Mouse (Mus musculus) liver, embryonic 13.5 days (tissue): ENCODE measurements around the gene Gabrb3. TPM values are rescaled to one million over a fixed set of nuclear protein-coding genes. Genes with fewer than 3 reads are reported as not detected.

ENCODE experiments used
- ATAC-seq: fragments of 200-750 bp; cut with Nextera tagmentation; 2 replicates; pipeline ENCODE4 v1.8.0; 2017; ENCODE audit warnings: low read depth, mild to moderate bottlenecking, moderate number of reproducible peaks, moderate library complexity
- DNase-seq: peaks from one replicate; pipeline ENCODE4 v3.0.0; 2022
- H3K27ac ChIP-seq: fragments of 300-500 bp; sonication (generic); 2 replicates; pipeline ENCODE4 v1.5.1; 2015; ENCODE audit warnings: moderate library complexity, mild to moderate bottlenecking, inconsistent platforms
- H3K27me3 ChIP-seq: fragments of 300-500 bp; sonication (generic); 2 replicates; pipeline ENCODE4 v1.6.1; 2015; ENCODE audit warnings: mild to moderate bottlenecking, inconsistent platforms
- H3K36me3 ChIP-seq: fragments of 300-500 bp; sonication (generic); 2 replicates; pipeline ENCODE4 v1.6.1; 2015; ENCODE audit warnings: mild to moderate bottlenecking, inconsistent platforms
- H3K4me1 ChIP-seq: fragments of 300-500 bp; sonication (generic); replicated peaks from 2 replicates; pipeline ENCODE4 v1.6.1; 2015; ENCODE audit warnings: inconsistent platforms
- H3K4me2 ChIP-seq: fragments of 300-500 bp; sonication (generic); 2 replicates; pipeline ENCODE4 v1.6.1; 2015; ENCODE audit warnings: inconsistent platforms, mild to moderate bottlenecking, moderate library complexity
- H3K4me3 ChIP-seq: fragments of 300-500 bp; sonication (generic); replicated peaks from 2 replicates; pipeline ENCODE4 v1.5.1; 2015; ENCODE audit warnings: mild to moderate bottlenecking, inconsistent platforms
- H3K9ac ChIP-seq: fragments of 300-500 bp; sonication (generic); 2 replicates; pipeline ENCODE4 v1.6.1; 2015; ENCODE audit warnings: mild to moderate bottlenecking, inconsistent platforms
- H3K9me3 ChIP-seq: fragments of 300-500 bp; sonication (generic); replicated peaks from 2 replicates; pipeline ENCODE4 v1.6.1; 2016; ENCODE audit warnings: inconsistent platforms
- whole genome bisulfite sequencing: fragments of 180-500 bp; shearing (Covaris S2); methylation state at CpG from one replicate; pipeline ENCODE4 v1.1.7; 2015; ENCODE audit not compliant: insufficient replicate concordance; 5-methylcytosine and 5-hydroxymethylcytosine counted together
- polyA plus RNA-seq: library from polyadenylated mRNA; unstranded; fragments of >200 nt; fragmentation: Nextera tagmentation; extraction: Ambion mirVana; gene quantifications from 2 replicates; pipeline ENCODE4 v1.2.1, GENCODE M21; 2015

Gene Gabrb3
- polyA plus RNA-seq, result 0.03 TPM in 2 replicates

- no peak within 1 kb of the TSS for H3K4me2 ChIP-seq
- no peak for ATAC-seq
- no peaks in the 10 kb centered on the region for H3K9me3 ChIP-seq
- H3K36me3 ChIP-seq, result no peaks in the 10 kb centered on the region
- H3K4me1 ChIP-seq, result no peaks in the 10 kb centered on the region
- 65% methylated on average over 2 of the region's 2 CpGs for WGBS
- H3K27ac ChIP-seq, result no peak within 1 kb of the TSS
- H3K27me3 ChIP-seq, result no peaks in the 10 kb centered on the region
- H3K4me3 ChIP-seq, result no peak within 1 kb of the TSS
- H3K9ac ChIP-seq, result no peak within 1 kb of the TSS
- DNase-seq, result no peak
Observed at GRCm38 (mm10) chr7:57419392-57419791, at the start of gene Gabrb3. Gene Gabrb3 (plus strand): TSS chr7:57419692.

DNA sequence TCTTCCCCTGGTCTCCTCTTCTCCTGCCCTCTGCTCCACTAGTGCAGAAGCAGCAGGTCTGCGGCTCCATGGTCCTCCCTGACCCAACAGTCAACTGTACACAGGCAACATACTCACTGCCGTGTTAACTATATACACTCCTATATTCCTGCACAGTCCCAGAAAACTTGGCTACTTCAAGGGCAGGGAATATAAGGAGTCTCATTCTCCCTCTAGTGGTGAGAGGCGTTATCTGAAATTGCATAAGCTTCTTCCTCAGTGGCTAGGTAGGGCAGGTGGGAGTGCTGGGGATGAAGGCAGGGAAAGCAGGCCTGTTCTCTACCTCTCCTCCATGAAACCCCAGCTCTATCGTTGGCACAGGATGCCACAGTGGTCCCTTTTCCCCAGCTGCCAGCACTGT, 35.4 kb upstream of the Gabrb3 start:
- Histone ChIP-seq H3K27me3 (peaks cover 28% of the 10 kb centered on the region), H3K9me3 (no peaks in the 10 kb centered on the region), H3K4me3 (no peak overlapping the region), H3K4me1 (no peaks in the 10 kb centered on the region), H3K36me3 (no peaks in the 10 kb centered on the region), H3K4me2 (no peak overlapping the region), H3K9ac (no peak overlapping the region), H3K27ac (no peak overlapping the region)
- no peak for DNase-seq
- 31% methylated on average over 4 of the region's 4 CpGs for WGBS
- no peak for ATAC-seq

GRCm38 (mm10) chr7:57386517-57387340, 32.8 kb upstream of the Gabrb3 start, which contains the start of gene Gabrg3:
Gene Gabrg3 (minus strand): TSS chr7:57387188.
- 2% methylated on average over 65 of the region's 71 CpGs for WGBS
- no peak for DNase-seq
- ATAC-seq, result no peak
- Histone ChIP-seq H3K27ac (no peak within 1 kb of the TSS), H3K4me1 (no peaks in the 10 kb centered on the region), H3K4me3 (peak within 1 kb of the TSS; percentile 35), H3K36me3 (no peaks in the 10 kb centered on the region), H3K9ac (no peak within 1 kb of the TSS), H3K27me3 (peaks cover 28% of the 10 kb centered on the region), H3K4me2 (peak within 1 kb of the TSS; percentile 51), H3K9me3 (no peaks in the 10 kb centered on the region)

- Histone ChIP-seq H3K4me2 (peak overlapping the region; percentile 51), H3K27ac (no peak overlapping the region), H3K36me3 (no peaks in the 10 kb centered on the region), H3K4me1 (no peaks in the 10 kb centered on the region), H3K9ac (no peak overlapping the region), H3K27me3 (peaks cover 28% of the 10 kb centered on the region), H3K9me3 (no peaks in the 10 kb centered on the region), H3K4me3 (peak overlapping the region; percentile 35; the same call in 1 of the 2 replicates)
- 22% methylated on average over 6 of the region's 6 CpGs for WGBS
- DNase-seq (no peak), ATAC-seq (no peak)
Observed at GRCm38 (mm10) chr7:57387341-57387654, 32.2 kb upstream of the Gabrb3 start.

- H3K9me3 ChIP-seq, result no peaks in the 10 kb centered on the region
- no peak for DNase-seq
- no peak overlapping the region for H3K9ac ChIP-seq
- H3K27me3 ChIP-seq, result peaks cover 28% of the 10 kb centered on the region
- no peak overlapping the region for H3K4me3 ChIP-seq
- no peaks in the 10 kb centered on the region for H3K36me3 ChIP-seq
- H3K27ac ChIP-seq, result no peak overlapping the region
- 25% methylated on average over 4 of the region's 4 CpGs for WGBS
- H3K4me2 ChIP-seq, result no peak overlapping the region
- no peaks in the 10 kb centered on the region for H3K4me1 ChIP-seq
- ATAC-seq, result no peak
Observed at GRCm38 (mm10) chr7:57390046-57390445, 29.4 kb upstream of the Gabrb3 start.

DNA sequence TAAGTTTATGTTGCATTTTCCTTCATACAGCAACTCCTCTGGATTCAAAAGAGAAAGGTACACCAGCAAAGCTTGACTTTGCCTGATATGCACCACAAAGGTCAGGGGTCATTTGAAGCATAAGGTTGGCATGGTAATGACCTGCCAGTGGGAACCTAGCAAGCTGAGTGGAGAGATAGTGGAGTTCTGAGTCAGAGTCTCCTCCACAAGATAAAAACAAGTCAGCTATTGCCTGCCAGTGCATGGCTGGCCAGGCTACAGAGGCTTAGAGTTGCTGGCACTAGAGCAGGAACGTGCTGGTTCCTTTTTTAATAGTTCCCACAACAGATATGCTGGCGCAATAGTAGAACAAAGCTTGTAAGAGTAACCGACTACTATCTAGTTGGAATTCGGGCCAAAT, 25.9 kb upstream of the Gabrb3 start:
- H3K27ac ChIP-seq, result no peak overlapping the region
- ATAC-seq (no peak), DNase-seq (no peak)

DNA sequence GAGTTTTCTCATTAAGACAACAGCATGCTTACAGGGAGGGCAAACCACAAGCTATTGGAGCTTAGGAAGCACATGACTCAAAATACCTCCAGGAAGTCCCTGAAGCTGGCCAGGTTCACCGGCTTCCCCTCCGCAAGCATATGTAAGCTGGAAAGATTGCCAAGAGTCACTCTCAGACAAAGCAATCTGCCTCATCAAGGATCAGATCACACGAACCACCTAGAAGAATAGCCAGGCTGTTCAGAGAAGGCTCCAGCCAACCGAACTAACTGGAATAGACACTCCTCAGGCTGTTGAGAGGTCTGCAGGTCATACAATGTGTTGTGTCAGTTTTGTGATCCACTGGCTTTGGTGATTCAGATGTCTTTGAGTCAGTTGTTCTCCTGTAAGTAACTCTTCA, 8.3 kb upstream of the Gabrb3 start:
- H3K9me3 ChIP-seq, result no peaks in the 10 kb centered on the region; the same call in 1 of the 2 replicates
- no peak overlapping the region for H3K27ac ChIP-seq
- WGBS, result 73% methylated on average over 4 of the region's 4 CpGs
- no peak overlapping the region for H3K4me2 ChIP-seq
- DNase-seq (no peak), ATAC-seq (no peak)
- no peaks in the 10 kb centered on the region for H3K27me3 ChIP-seq
- H3K9ac ChIP-seq, result no peak overlapping the region
- no peaks in the 10 kb centered on the region for H3K4me1 ChIP-seq
- no peaks in the 10 kb centered on the region for H3K36me3 ChIP-seq
- no peak overlapping the region for H3K4me3 ChIP-seq

More for the DNA sequence above, 25.9 kb upstream of the Gabrb3 start:
- H3K9me3 ChIP-seq, result no peaks in the 10 kb centered on the region
- H3K4me1 ChIP-seq, result no peaks in the 10 kb centered on the region
- 66% methylated on average over 4 of the region's 4 CpGs for WGBS
- no peak overlapping the region for H3K4me3 ChIP-seq
- no peaks in the 10 kb centered on the region for H3K36me3 ChIP-seq
- H3K27me3 ChIP-seq, result no peaks in the 10 kb centered on the region
- no peak overlapping the region for H3K9ac ChIP-seq
- no peak overlapping the region for H3K4me2 ChIP-seq

DNA sequence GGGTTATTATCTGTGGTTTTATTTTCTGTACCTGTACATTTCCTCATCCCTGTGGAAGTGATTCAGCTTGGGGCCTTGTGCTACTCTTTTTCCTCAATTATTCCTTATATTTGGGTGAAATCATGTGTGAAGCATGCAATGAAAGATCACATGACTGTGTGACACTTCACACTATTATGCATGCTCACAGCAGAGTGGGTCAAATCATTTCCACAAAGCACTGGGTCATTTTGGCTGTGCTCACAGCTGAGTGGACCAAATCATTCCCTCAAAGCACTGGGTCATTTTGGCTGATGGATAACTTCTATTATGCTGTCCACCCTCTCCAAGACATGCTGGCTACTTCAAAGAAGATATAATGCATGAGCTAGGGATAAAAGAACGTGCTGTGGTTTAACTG, 6.6 kb upstream of the Gabrb3 start:
- no peak overlapping the region for H3K9ac ChIP-seq
- ATAC-seq (no peak), DNase-seq (no peak)
- 16% methylated on average over 1 of the region's 1 CpGs for WGBS
- H3K27me3 ChIP-seq, result no peaks in the 10 kb centered on the region
- no peaks in the 10 kb centered on the region for H3K36me3 ChIP-seq
- H3K27ac ChIP-seq, result no peak overlapping the region
- H3K4me1 ChIP-seq, result no peaks in the 10 kb centered on the region
- no peak overlapping the region for H3K4me2 ChIP-seq
- no peak overlapping the region for H3K4me3 ChIP-seq
- H3K9me3 ChIP-seq, result no peaks in the 10 kb centered on the region; the same call in 1 of the 2 replicates

DNA sequence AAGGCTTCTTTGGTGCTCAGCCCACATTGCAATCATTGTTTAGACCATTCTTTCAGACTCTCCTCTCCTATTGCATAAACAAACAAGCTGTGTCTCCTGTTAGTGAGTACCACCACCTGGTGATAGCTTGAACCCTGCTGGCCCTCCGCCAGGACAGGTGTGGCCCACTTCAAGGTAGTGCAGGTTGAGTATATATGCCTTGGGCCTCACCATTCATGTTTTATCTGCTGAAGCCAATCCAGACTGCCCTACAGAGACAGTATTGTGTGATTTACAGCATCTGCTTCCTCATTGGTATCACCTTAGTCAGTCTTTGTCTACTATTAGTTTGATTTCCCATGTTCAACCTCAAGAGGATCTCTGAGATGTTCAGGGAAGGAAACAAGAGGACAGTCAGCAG, 1.6 kb downstream of the Gabrb3 start:
- no peak overlapping the region for H3K4me2 ChIP-seq
- H3K9ac ChIP-seq, result no peak overlapping the region
- DNase-seq (no peak), ATAC-seq (no peak)
- H3K4me1 ChIP-seq, result no peaks in the 10 kb centered on the region
- no peak overlapping the region for H3K27ac ChIP-seq
- H3K36me3 ChIP-seq, result no peaks in the 10 kb centered on the region
- H3K4me3 ChIP-seq, result no peak overlapping the region
- H3K27me3 ChIP-seq, result no peaks in the 10 kb centered on the region
- 67% methylated on average over 1 of the region's 1 CpGs for WGBS
- no peaks in the 10 kb centered on the region for H3K9me3 ChIP-seq

GRCm38 (mm10) chr7:57422675-57423074, 3.2 kb downstream of the Gabrb3 start:
- Histone ChIP-seq H3K9me3 (no peaks in the 10 kb centered on the region), H3K27ac (no peak overlapping the region), H3K4me1 (no peaks in the 10 kb centered on the region), H3K4me2 (no peak overlapping the region), H3K27me3 (no peaks in the 10 kb centered on the region), H3K9ac (no peak overlapping the region), H3K36me3 (no peaks in the 10 kb centered on the region), H3K4me3 (no peak overlapping the region)
- DNase-seq, result no peak
- WGBS, result 58% methylated on average over 1 of the region's 1 CpGs
- no peak for ATAC-seq

DNA sequence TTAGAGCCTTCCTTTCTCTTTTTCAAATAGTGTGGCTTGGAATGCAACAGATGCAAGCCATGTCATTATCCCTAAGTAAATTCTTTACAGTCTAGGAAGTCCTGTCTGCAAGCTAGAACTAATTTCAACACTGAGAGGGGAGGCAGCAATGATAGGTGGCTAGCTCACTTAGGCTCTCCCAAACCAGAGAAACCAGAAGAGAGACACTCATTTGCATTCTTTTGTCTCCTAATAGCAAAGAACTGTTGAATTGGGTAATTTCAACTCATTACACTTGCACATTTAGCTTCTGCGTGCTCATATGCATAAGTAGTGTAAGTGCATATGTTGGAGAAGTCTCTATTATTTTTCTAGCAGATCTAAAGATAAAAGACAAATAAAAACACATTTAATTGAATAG, 28.7 kb downstream of the Gabrb3 start:
- Histone ChIP-seq H3K9me3 (no peaks in the 10 kb centered on the region), H3K27ac (no peak overlapping the region), H3K9ac (no peak overlapping the region), H3K4me3 (no peak overlapping the region), H3K27me3 (no peaks in the 10 kb centered on the region), H3K4me2 (no peak overlapping the region), H3K4me1 (no peaks in the 10 kb centered on the region), H3K36me3 (no peaks in the 10 kb centered on the region)
- DNase-seq, result no peak
- WGBS, result 40% methylated on average over 1 of the region's 1 CpGs
- no peak for ATAC-seq

DNA sequence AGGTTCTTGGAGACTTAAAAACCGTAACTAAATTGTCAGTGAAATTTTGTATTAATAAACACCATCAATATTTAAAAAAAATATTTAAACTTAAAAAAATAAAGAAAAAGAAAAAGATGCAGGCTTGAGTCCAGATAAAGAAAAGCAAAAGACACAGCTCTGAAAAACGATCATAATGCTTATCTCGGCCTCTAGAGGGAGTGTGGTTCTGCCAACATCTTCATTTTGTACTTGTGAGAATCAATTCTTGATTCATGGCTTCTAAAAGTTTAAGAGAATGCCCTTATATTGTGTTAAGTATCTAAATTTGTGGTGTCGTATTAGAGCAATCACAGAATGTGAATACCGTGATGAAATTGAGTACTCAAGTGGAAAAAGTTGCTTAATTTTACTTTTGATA, 40.9 kb downstream of the Gabrb3 start:
- DNase-seq, result no peak
- Histone ChIP-seq H3K36me3 (no peaks in the 10 kb centered on the region), H3K4me3 (no peak overlapping the region), H3K27ac (no peak overlapping the region), H3K4me1 (no peaks in the 10 kb centered on the region), H3K27me3 (no peaks in the 10 kb centered on the region), H3K9ac (no peak overlapping the region), H3K9me3 (no peaks in the 10 kb centered on the region), H3K4me2 (no peak overlapping the region)
- WGBS, result 44% methylated on average over 5 of the region's 5 CpGs
- no peak for ATAC-seq
